Mouse (Mus musculus) adrenal gland, postnatal 14 days (tissue): ENCODE measurements around the gene Chn2. TPM values are rescaled to one million over a fixed set of nuclear protein-coding genes. Genes with fewer than 3 reads are reported as not detected.

Experiments used
- total RNA-seq: library from RNA; stranded (reverse); gene quantifications from 2 replicates; pipeline ENCODE4 v1.2.3, GENCODE M21; 2021

The Chn2 gene
- total RNA-seq, 1 experiment from 2014 or later = 9.9 TPM

Other genes with a start within 250 kb of the Chn2 start
- gene Tril, start 218.7 kb upstream of the Chn2 start, total RNA-seq = 11.1 and 13.3 TPM in 2 replicates
- gene Cpvl, start 60.9 kb upstream of the Chn2 start, total RNA-seq = not detected in 2 replicates